Mouse (Mus musculus): ENCODE data around the gene Mif4gd. TPM values are rescaled to one million over a fixed set of nuclear protein-coding genes. Genes with fewer than 3 reads are reported as not detected.
A peak's percentile ranks its signal among the peaks of the same experiment; 100 is the strongest.

The Mif4gd gene
- polyA plus RNA-seq, 1 experiment, result 144 TPM

GRCm38 (mm10) chr11:115628465-115629101 is 15.8 kb upstream of the Mif4gd start:
- Histone ChIP-seq H3K4me1 (ENCODE audit: control insufficient read depth, insufficient read depth, low read length) (peaks cover 13% of the 10 kb centered on the region; the same call in 1 of the 2 replicates), H3K27ac (ENCODE audit: insufficient read depth, low read depth, low read length) (no peak overlapping the region), H3K36me3 (ENCODE audit: control insufficient read depth, insufficient read depth, low read length) (peaks cover 1% of the 10 kb centered on the region; the same call in 1 of the 2 replicates), H3K27me3 (replicated peaks; ENCODE audit: control insufficient read depth, insufficient read depth, low read length) (no peaks in the 10 kb centered on the region), H3K4me3 (ENCODE audit: insufficient read depth, low read depth, low read length) (no peak overlapping the region)
- 51% methylated on average over 13 of the region's 13 CpGs for WGBS
- no peak for TF ChIP-seq CTCF (conservative IDR thresholded peaks at IDR 0.05; ENCODE audit: insufficient read depth, insufficient read length, low read depth, low read length)
- no peak for DNase-seq

- Histone ChIP-seq H3K4me1 (ENCODE audit: control insufficient read depth, insufficient read depth, low read length) (peaks cover 13% of the 10 kb centered on the region; the same call in 1 of the 2 replicates), H3K27ac (ENCODE audit: insufficient read depth, low read depth, low read length) (peak within 1 kb of the TSS; percentile 57), H3K4me3 (ENCODE audit: insufficient read depth, low read depth, low read length) (peak within 1 kb of the TSS; percentile 77), H3K27me3 (replicated peaks; ENCODE audit: control insufficient read depth, insufficient read depth, low read length) (no peaks in the 10 kb centered on the region), H3K36me3 (ENCODE audit: control insufficient read depth, insufficient read depth, low read length) (peaks cover 1% of the 10 kb centered on the region; the same call in 1 of the 2 replicates)
- TF ChIP-seq CTCF (conservative IDR thresholded peaks at IDR 0.05; ENCODE audit: insufficient read depth, insufficient read length, low read depth, low read length) (no peak), POLR2A (IDR thresholded peaks at IDR 0.05; ENCODE audit: low read depth, low read length) (peak; percentile 84)
- under 1% methylated on average over 47 of the region's 47 CpGs for WGBS
- DNase-seq, result peak; percentile 100
These were observed 15.1 kb upstream of the Mif4gd start, which contains the start of gene Slc25a19 for GRCm38 (mm10) chr11:115627705-115628464. Gene Slc25a19, minus strand, starts transcription at chr11:115628295.

GRCm38 (mm10) chr11:115626824-115627616 is 14.3 kb upstream of the Mif4gd start:
- Histone ChIP-seq H3K4me1 (ENCODE audit: control insufficient read depth, insufficient read depth, low read length) (peaks cover 13% of the 10 kb centered on the region; the same call in 1 of the 2 replicates), H3K27me3 (replicated peaks; ENCODE audit: control insufficient read depth, insufficient read depth, low read length) (no peaks in the 10 kb centered on the region), H3K27ac (ENCODE audit: insufficient read depth, low read depth, low read length) (peak overlapping the region; percentile 57), H3K4me3 (ENCODE audit: insufficient read depth, low read depth, low read length) (peak overlapping the region; percentile 77), H3K36me3 (ENCODE audit: control insufficient read depth, insufficient read depth, low read length) (peaks cover 1% of the 10 kb centered on the region; the same call in 1 of the 2 replicates)
- no peak for DNase-seq
- no peak for TF ChIP-seq POLR2A (IDR thresholded peaks at IDR 0.05; ENCODE audit: low read depth, low read length)
- no peak for TF ChIP-seq CTCF (conservative IDR thresholded peaks at IDR 0.05; ENCODE audit: insufficient read depth, insufficient read length, low read depth, low read length)
- WGBS, result 28% methylated on average over 11 of the region's 11 CpGs

GRCm38 (mm10) chr11:115625877-115626276 is 13.1 kb upstream of the Mif4gd start:
- Histone ChIP-seq H3K4me1 (ENCODE audit: control insufficient read depth, insufficient read depth, low read length) (peaks cover 13% of the 10 kb centered on the region; the same call in 1 of the 2 replicates), H3K27me3 (replicated peaks; ENCODE audit: control insufficient read depth, insufficient read depth, low read length) (no peaks in the 10 kb centered on the region), H3K4me3 (ENCODE audit: insufficient read depth, low read depth, low read length) (no peak overlapping the region), H3K27ac (ENCODE audit: insufficient read depth, low read depth, low read length) (peak overlapping the region; percentile 71), H3K36me3 (ENCODE audit: control insufficient read depth, insufficient read depth, low read length) (peaks cover 1% of the 10 kb centered on the region; the same call in 1 of the 2 replicates)
- TF ChIP-seq CTCF (conservative IDR thresholded peaks at IDR 0.05; ENCODE audit: insufficient read depth, insufficient read length, low read depth, low read length), result no peak
- DNase-seq, result peak; percentile 95
- WGBS, result 16% methylated on average over 9 of the region's 9 CpGs

GRCm38 (mm10) chr11:115623487-115624070 is 10.8 kb upstream of the Mif4gd start:
- H3K27ac ChIP-seq (ENCODE audit: insufficient read depth, low read depth, low read length), result no peak overlapping the region
- no peak for DNase-seq
- H3K36me3 ChIP-seq (ENCODE audit: control insufficient read depth, insufficient read depth, low read length), result peaks cover 3% of the 10 kb centered on the region
- no peak overlapping the region for H3K4me3 ChIP-seq (ENCODE audit: insufficient read depth, low read depth, low read length)
- TF ChIP-seq CTCF (conservative IDR thresholded peaks at IDR 0.05; ENCODE audit: insufficient read depth, insufficient read length, low read depth, low read length) (peak; percentile 50; the same call in 1 of the 2 replicates), POLR2A (IDR thresholded peaks at IDR 0.05; ENCODE audit: low read depth, low read length) (no peak)
- H3K27me3 ChIP-seq (replicated peaks; ENCODE audit: control insufficient read depth, insufficient read depth, low read length), result no peaks in the 10 kb centered on the region
- WGBS, result 43% methylated on average over 9 of the region's 9 CpGs
- H3K4me1 ChIP-seq (ENCODE audit: control insufficient read depth, insufficient read depth, low read length), result peaks cover 18% of the 10 kb centered on the region; the same call in 1 of the 2 replicates

- Histone ChIP-seq H3K27ac (ENCODE audit: insufficient read depth, low read depth, low read length) (no peak overlapping the region), H3K27me3 (replicated peaks; ENCODE audit: control insufficient read depth, insufficient read depth, low read length) (no peaks in the 10 kb centered on the region), H3K36me3 (ENCODE audit: control insufficient read depth, insufficient read depth, low read length) (peaks cover 3% of the 10 kb centered on the region), H3K4me1 (ENCODE audit: control insufficient read depth, insufficient read depth, low read length) (peaks cover 14% of the 10 kb centered on the region), H3K4me3 (ENCODE audit: insufficient read depth, low read depth, low read length) (no peak overlapping the region)
- no peak for DNase-seq
- no peak for TF ChIP-seq CTCF (conservative IDR thresholded peaks at IDR 0.05; ENCODE audit: insufficient read depth, insufficient read length, low read depth, low read length)
- TF ChIP-seq POLR2A (IDR thresholded peaks at IDR 0.05; ENCODE audit: low read depth, low read length), result no peak
- WGBS, result 96% methylated on average over 7 of the region's 7 CpGs
These were observed 7.2 kb upstream of the Mif4gd start for GRCm38 (mm10) chr11:115619949-115620348.
